Mouse (Mus musculus) spleen, adult 2 months (tissue): ENCODE measurements around the gene BC035947.

Experiments
- CTCF ChIP-seq: fragments of 200-500 bp; IDR thresholded peaks from 2 replicates; pipeline ENCODE4 v1.5.1; 2011; ENCODE audit warnings: mild to moderate bottlenecking, inconsistent platforms; ENCODE audit not compliant: insufficient read depth, insufficient read length, insufficient replicate concordance; ENCODE audit errors: extremely low read depth
- POLR2A ChIP-seq: fragments of 200-500 bp; IDR thresholded peaks from 2 replicates; pipeline ENCODE4 v1.6.1; 2011; ENCODE audit warnings: low read depth, low read length, inconsistent platforms

- no peak for TF ChIP-seq CTCF
- no peak for TF ChIP-seq POLR2A
Observed at GRCm38 (mm10) chr1:78510862-78511261, 1.1 kb downstream of the BC035947 start, which contains the start of gene Mogat1.
